8 mouse cellular contexts compared by ENCODE assay signal in the genomic region with DNA sequence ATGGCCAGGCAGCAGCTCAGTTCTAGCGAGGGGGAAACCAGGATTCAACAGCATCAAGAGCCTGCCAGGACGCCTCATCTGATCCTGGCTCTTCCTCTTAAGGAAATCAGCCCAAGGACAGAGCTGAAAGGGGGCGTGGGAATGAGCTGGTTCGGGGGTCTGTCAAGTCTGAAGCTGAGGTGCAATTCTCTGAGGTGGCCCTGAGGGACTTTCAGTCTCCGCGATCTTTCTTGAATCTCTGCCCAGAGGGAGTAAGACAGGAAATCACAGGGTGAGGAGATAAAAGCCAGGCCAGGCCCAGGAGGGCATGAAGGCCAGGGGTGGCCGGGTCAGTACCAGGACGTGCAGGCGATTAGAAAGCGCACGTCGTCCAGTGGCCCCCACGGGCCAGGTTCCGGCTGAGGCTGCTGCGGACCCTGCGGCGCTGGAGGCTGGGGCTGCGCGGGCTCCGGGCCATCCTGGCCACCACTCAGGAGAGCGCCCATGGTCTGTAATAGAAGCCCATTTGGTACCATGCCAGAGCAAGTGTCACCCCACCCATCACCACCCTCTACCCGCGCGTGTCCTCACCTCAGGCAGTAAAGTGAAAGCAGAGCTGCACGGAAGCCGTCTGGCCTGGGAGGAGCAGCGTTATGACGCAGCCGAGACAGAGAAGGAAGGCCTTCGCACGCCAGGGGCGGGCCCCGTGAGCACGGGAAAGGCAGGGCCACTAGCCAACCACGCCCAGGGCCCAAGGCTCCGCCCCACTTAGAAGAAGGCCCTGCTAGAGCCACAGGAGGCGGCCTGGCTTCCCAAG. TPM values are rescaled to one million over a fixed set of nuclear protein-coding genes. Genes with fewer than 3 reads are reported as not detected.
DNase-seq lines count a peak whose midpoint lies in the region; ATAC-seq and TF ChIP-seq lines count a peak whose summit lies in the region.

No protein-coding gene starts in this region.

- peaks cover 61% of the 10 kb centered on the region for H3K4me1 ChIP-seq in G1E (ENCODE audit: insufficient read depth, low read depth, low read length)
- peaks cover 6% of the 10 kb centered on the region; the same call in 1 of the 2 replicates for H3K4me1 ChIP-seq in forebrain, postnatal 0 days (ENCODE audit: insufficient read depth)
- peaks cover 15% of the 10 kb centered on the region for H3K4me1 ChIP-seq in lung, embryonic 15.5 days

- no peak for TF ChIP-seq CTCF in G1E (IDR thresholded peaks at IDR 0.05; ENCODE audit: low read depth, low read length)
- TF ChIP-seq CTCF in forebrain, postnatal 0 days (IDR thresholded peaks at IDR 0.05; ENCODE audit: low read depth): no peak

- peak overlapping the region; percentile 93 for H3K4me2 ChIP-seq in forebrain, postnatal 0 days (ENCODE audit: low read depth)
- H3K4me2 ChIP-seq in lung, embryonic 15.5 days: peak overlapping the region; percentile 86

- H3K36me3 ChIP-seq in G1E (replicated peaks): peaks cover 68% of the 10 kb centered on the region
- H3K36me3 ChIP-seq in forebrain, postnatal 0 days (ENCODE audit: insufficient read depth): peaks cover 55% of the 10 kb centered on the region
- H3K36me3 ChIP-seq in lung, embryonic 15.5 days: peaks cover 37% of the 10 kb centered on the region

- peak; percentile 89 for DNase-seq in G1E (ENCODE audit: low spot score)
- DNase-seq in cerebellum, adult 18-20 months: peak; percentile 93 to 95
- peak; percentile 94 for DNase-seq in forebrain, postnatal 0 days
- peak; percentile 96 for DNase-seq in heart, postnatal 4 days
- peak; percentile 93 to 95 for DNase-seq in layer of hippocampus, adult 8-10 months (ENCODE audit: low spot score in 2 of 2)
- DNase-seq in ovary, adult 18-20 months (ENCODE audit: low spot score): peak; percentile 92
- peak; percentile 96 for DNase-seq in thymus, postnatal 0 days (ENCODE audit: low spot score)

- no peaks in the 10 kb centered on the region for H3K9me3 ChIP-seq in G1E (replicated peaks)
- H3K9me3 ChIP-seq in forebrain, postnatal 0 days (ENCODE audit: low read length): no peaks in the 10 kb centered on the region
- H3K9me3 ChIP-seq in lung, embryonic 15.5 days: no peaks in the 10 kb centered on the region

- 4% methylated on average over 37 of the region's 37 CpGs for WGBS in forebrain, postnatal 0 days
- WGBS in lung, embryonic 15.5 days: under 1% methylated on average over 37 of the region's 37 CpGs

- H3K4me3 ChIP-seq in G1E (ENCODE audit: low read depth, low read length): peak overlapping the region; percentile 91
- H3K4me3 ChIP-seq in forebrain, postnatal 0 days (ENCODE audit: low read depth, low read length): peak overlapping the region; percentile 54
- H3K4me3 ChIP-seq in lung, embryonic 15.5 days: peak overlapping the region; percentile 84

- H3K9ac ChIP-seq in forebrain, postnatal 0 days: peak overlapping the region; percentile 79
- peak overlapping the region; percentile 75 for H3K9ac ChIP-seq in lung, embryonic 15.5 days

- peaks cover 10% of the 10 kb centered on the region for H3K27me3 ChIP-seq in G1E (ENCODE audit: insufficient read depth, low read length)
- no peaks in the 10 kb centered on the region for H3K27me3 ChIP-seq in forebrain, postnatal 0 days (ENCODE audit: insufficient read depth, low read length)
- H3K27me3 ChIP-seq in lung, embryonic 15.5 days: no peaks in the 10 kb centered on the region

- peak; percentile 89 for ATAC-seq in G1E (ENCODE audit: extremely low read depth, insufficient number of reproducible peaks, low FRiP score, poor library complexity, severe bottlenecking)
- ATAC-seq in forebrain, postnatal 0 days: peak; percentile 94
- ATAC-seq in lung, embryonic 15.5 days (ENCODE audit: borderline replicate concordance, extremely low read depth, low FRiP score, low TSS enrichment): peak; percentile 96

- H3K27ac ChIP-seq in forebrain, postnatal 0 days (ENCODE audit: low read depth, low read length): peak overlapping the region; percentile 81
- peak overlapping the region; percentile 81 for H3K27ac ChIP-seq in lung, embryonic 15.5 days

RNA-seq across cellular contexts. Expression of gene BC029722, which starts 0.4 kb away (rescaled TPM):
- total RNA-seq in G1E (2014; fragmentation: Nextera tagmentation) (9.2 and 12.8 TPM in 2 replicates), G1E (2017) (19.0 and 20.4 TPM in 2 replicates)
- polyA plus RNA-seq in G1E (2012): 36.3 and 45.0 TPM in 2 replicates
- total RNA-seq in forebrain, postnatal 0 days (2014; rRNA removed): 26.4 and 31.4 TPM in 2 replicates
- 53.4 and 55.5 TPM in 2 replicates for polyA plus RNA-seq in forebrain, postnatal 0 days (2015; fragmentation: Nextera tagmentation; extraction: Ambion mirVana)
- total RNA-seq in heart, postnatal 4 days (2021): 10 to 100 TPM; 11.0 to 11.5 TPM
- total RNA-seq in layer of hippocampus, adult 8-10 months (2022): 10 to 100 TPM; 54.2 to 56.6 (median 55.9) TPM
- polyA plus RNA-seq in lung, embryonic 15.5 days (2015; fragmentation: Nextera tagmentation; extraction: Ambion mirVana): 17.4 and 19.7 TPM in 2 replicates
- polyA plus RNA-seq in thymus, postnatal 0 days (2015; fragmentation: Nextera tagmentation; extraction: Ambion mirVana): 24.0 and 24.4 TPM in 2 replicates

RNA-seq across cellular contexts. Expression of gene Eif6, which starts 7.9 kb away (rescaled TPM):
- 261 and 324 TPM in 2 replicates for total RNA-seq in G1E (2014; fragmentation: Nextera tagmentation)
- 91.5 and 148 TPM in 2 replicates for total RNA-seq in G1E (2017)
- polyA plus RNA-seq in G1E (2012): 251 and 369 TPM in 2 replicates
- 91.9 and 99.3 TPM in 2 replicates for total RNA-seq in forebrain, postnatal 0 days (2014; rRNA removed)
- polyA plus RNA-seq in forebrain, postnatal 0 days (2015; fragmentation: Nextera tagmentation; extraction: Ambion mirVana): 145 and 171 TPM in 2 replicates
- 10 to 100 TPM; 86.4 to 95.7 TPM for total RNA-seq in heart, postnatal 4 days (2021)
- total RNA-seq in layer of hippocampus, adult 8-10 months (2022): 10 to 100 TPM; 53.8 to 72.8 (median 66.9) TPM
- polyA plus RNA-seq in lung, embryonic 15.5 days (2015; fragmentation: Nextera tagmentation; extraction: Ambion mirVana): 184 and 199 TPM in 2 replicates
- polyA plus RNA-seq in thymus, postnatal 0 days (2015; fragmentation: Nextera tagmentation; extraction: Ambion mirVana): 232 and 242 TPM in 2 replicates

RNA-seq across cellular contexts. Expression of gene Fam83c, which starts 15.9 kb away (rescaled TPM):
- not detected in 2 replicates for total RNA-seq in G1E (2014; fragmentation: Nextera tagmentation)
- 0.22 TPM in 1 of 2 replicates, not detected in the other for total RNA-seq in G1E (2017)
- not detected in 2 replicates for polyA plus RNA-seq in G1E (2012)
- not detected in 2 replicates for total RNA-seq in forebrain, postnatal 0 days (2014; rRNA removed)
- polyA plus RNA-seq in forebrain, postnatal 0 days (2015; fragmentation: Nextera tagmentation; extraction: Ambion mirVana): 0.06 and 0.12 TPM in 2 replicates
- not detected for total RNA-seq in heart, postnatal 4 days (2021)
- not detected for total RNA-seq in layer of hippocampus, adult 8-10 months (2022)
- polyA plus RNA-seq in lung, embryonic 15.5 days (2015; fragmentation: Nextera tagmentation; extraction: Ambion mirVana): 0.10 and 0.21 TPM in 2 replicates
- 0.05 and 0.06 TPM in 2 replicates for polyA plus RNA-seq in thymus, postnatal 0 days (2015; fragmentation: Nextera tagmentation; extraction: Ambion mirVana)

RNA-seq across cellular contexts. Expression of gene Mmp24, which starts 43.7 kb away (rescaled TPM):
- total RNA-seq in G1E (2014; fragmentation: Nextera tagmentation) (not detected in 2 replicates), G1E (2017) (0.05 and 0.12 TPM in 2 replicates)
- not detected in 2 replicates for polyA plus RNA-seq in G1E (2012)
- 124 and 128 TPM in 2 replicates for total RNA-seq in forebrain, postnatal 0 days (2014; rRNA removed)
- 15.5 and 17.0 TPM in 2 replicates for polyA plus RNA-seq in forebrain, postnatal 0 days (2015; fragmentation: Nextera tagmentation; extraction: Ambion mirVana)
- under 1 TPM; 0.07 TPM for total RNA-seq in heart, postnatal 4 days (2021)
- total RNA-seq in layer of hippocampus, adult 8-10 months (2022): 10 to 100 TPM; 30.6 to 40.1 (median 35.6) TPM
- polyA plus RNA-seq in lung, embryonic 15.5 days (2015; fragmentation: Nextera tagmentation; extraction: Ambion mirVana): 0.04 and 0.09 TPM in 2 replicates
- polyA plus RNA-seq in thymus, postnatal 0 days (2015; fragmentation: Nextera tagmentation; extraction: Ambion mirVana): 0.06 and 0.07 TPM in 2 replicates

Comparison
In these comparisons a context has a peak if more than half of its experiments do, and no peak if none do; other contexts are left out.
1. Peak in every context shown above with its lines: DNase-seq, ATAC-seq, H3K4me3 ChIP-seq and H3K27ac ChIP-seq.